Comparison of ENCODE assay signal across 17 mouse cellular contexts in the genomic region with DNA sequence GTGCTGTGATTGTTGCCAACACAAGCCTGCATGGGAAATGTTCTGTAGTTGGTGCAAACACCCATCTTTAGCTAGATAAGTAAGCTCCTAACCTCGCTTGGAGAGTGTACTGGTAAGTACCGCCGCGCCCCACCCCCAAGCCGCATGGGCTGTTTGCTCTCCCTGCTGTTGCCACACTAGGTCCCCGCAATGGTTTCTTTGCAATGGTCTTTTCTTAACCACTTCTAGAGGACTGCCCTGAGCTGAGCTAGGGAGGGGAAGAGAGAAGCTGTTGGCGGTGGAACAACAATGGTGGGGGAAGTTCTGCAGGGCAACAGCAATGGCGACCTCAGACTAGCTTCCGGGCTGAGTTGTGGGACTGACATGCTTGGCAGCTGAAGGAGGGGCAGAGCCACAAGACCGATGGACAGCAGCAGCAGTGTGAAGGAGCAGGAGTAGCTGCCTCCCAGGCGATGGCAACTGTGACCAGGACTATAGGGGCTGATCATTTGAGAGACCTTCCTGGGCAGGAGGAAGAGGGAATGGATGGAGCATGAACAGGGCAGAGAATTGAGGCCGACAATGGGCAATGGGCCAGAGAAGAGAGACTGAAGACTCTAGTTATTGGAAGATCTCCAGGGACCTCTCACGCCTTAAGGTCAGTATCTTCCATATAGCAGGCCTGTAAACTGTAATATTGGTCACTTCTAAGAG. TPM values are rescaled to one million over a fixed set of nuclear protein-coding genes. Genes with fewer than 3 reads are reported as not detected.
DNase-seq lines count a peak whose midpoint lies in the region; ATAC-seq and TF ChIP-seq lines count a peak whose summit lies in the region.
"Had no signal": no experiment of that assay in that cellular context is flagged by ENCODE, and none has a peak within 500 bp of the region (broad histone marks: within the 10 kb centered on the region; RNA-seq: fewer than 3 reads in every experiment).

Gene Fam71b, plus strand, starts transcription at position 393 of the 693 bp plus-strand sequence.

- 65% methylated on average over 13 of the region's 13 CpGs for WGBS in heart, embryonic 16.5 days
- WGBS in thymus, adult 2 months, result 22% methylated on average over 13 of the region's 13 CpGs
- 72% methylated on average over 13 of the region's 13 CpGs for WGBS in cerebellum, adult 2 months

- intact Hi-C loops in heart, postnatal 14 days (cut with DNase I), result no loop called here
- intact Hi-C loops in heart, postnatal 36 days (cut with DNase I), result no loop called here

- H3K36me3 ChIP-seq in heart, embryonic 16.5 days (ENCODE audit: control insufficient read depth, insufficient read depth), result no peaks in the 10 kb centered on the region
- H3K36me3 ChIP-seq in thymus, adult 2 months (ENCODE audit: control insufficient read depth, insufficient read depth, low read length), result no peaks in the 10 kb centered on the region
- H3K36me3 ChIP-seq: hindbrain, embryonic 10.5 days; neural tube, embryonic 12.5 days; stomach, embryonic 15.5 days had no signal

- TF ChIP-seq POLR2A in thymus, adult 2 months (IDR thresholded peaks at IDR 0.05; ENCODE audit: control insufficient read depth, extremely low read depth, insufficient read depth, low read length, poor library complexity), result 0 out of 2 replicates have a peak, but pooled peaks have one; percentile 14
- no peak for TF ChIP-seq POLR2A in cerebellum, adult 2 months (IDR thresholded peaks at IDR 0.05; ENCODE audit: borderline replicate concordance, insufficient read depth, low read length)

- TF ChIP-seq CTCF in thymus, adult 2 months (IDR thresholded peaks at IDR 0.05; ENCODE audit: borderline replicate concordance, control insufficient read depth, extremely low read depth, insufficient read depth, low read length, poor library complexity), result no peak
- TF ChIP-seq CTCF in cerebellum, adult 2 months (IDR thresholded peaks at IDR 0.05; ENCODE audit: borderline replicate concordance, insufficient read depth, low read depth, low read length), result no peak

- H3K4me3 ChIP-seq in heart, embryonic 16.5 days (ENCODE audit: low read length), result no peak within 1 kb of the TSS
- H3K4me3 ChIP-seq in thymus, adult 2 months (ENCODE audit: control insufficient read depth, insufficient read depth, low read length), result peak within 1 kb of the TSS; percentile 4
- no peak within 1 kb of the TSS for H3K4me3 ChIP-seq in cerebellum, adult 2 months (replicated peaks; ENCODE audit: insufficient read depth, low read depth, low read length)
- H3K4me3 ChIP-seq: hindbrain, embryonic 10.5 days; neural tube, embryonic 12.5 days; stomach, embryonic 15.5 days had no signal

- H3K4me1 ChIP-seq in heart, embryonic 16.5 days (ENCODE audit: control insufficient read depth, insufficient read depth, low read length), result no peaks in the 10 kb centered on the region
- peaks cover 40% of the 10 kb centered on the region for H3K4me1 ChIP-seq in thymus, adult 2 months (replicated peaks; ENCODE audit: control insufficient read depth, insufficient read depth, low read length)
- no peaks in the 10 kb centered on the region for H3K4me1 ChIP-seq in cerebellum, adult 2 months (ENCODE audit: control insufficient read depth, insufficient read depth, low read length)
- H3K4me1 ChIP-seq: neural tube, embryonic 12.5 days; stomach, embryonic 15.5 days had no signal

- H3K9ac ChIP-seq in heart, embryonic 16.5 days (ENCODE audit: low read length), result no peak within 1 kb of the TSS
- H3K9ac ChIP-seq: neural tube, embryonic 12.5 days; stomach, embryonic 15.5 days had no signal

- DNase-seq in heart, postnatal 14 days, result no peak
- peak; percentile 66 for DNase-seq in T-cell, adult 2 months (ENCODE audit: low spot score)
- peak; percentile 24 for DNase-seq in lung, postnatal 25 days (ENCODE audit: low spot score)
- DNase-seq in thymus, adult 2 months, result peak; percentile 63
- DNase-seq in gastrocnemius, postnatal 10 days, result no peak
- no peak for DNase-seq in cerebellum, adult 2 months
- no peak for DNase-seq in heart, postnatal 36 days
- DNase-seq: adrenal gland, postnatal 10 days; kidney, adult 18-20 months had no signal

- H3K4me2 ChIP-seq in heart, embryonic 16.5 days (ENCODE audit: low read depth, low read length), result peak within 1 kb of the TSS; percentile 22
- H3K4me2 ChIP-seq: neural tube, embryonic 12.5 days; stomach, embryonic 15.5 days had no signal

- H3K9me3 ChIP-seq in heart, embryonic 16.5 days (replicated peaks; ENCODE audit: control insufficient read depth, low read length), result no peaks in the 10 kb centered on the region
- H3K9me3 ChIP-seq: hindbrain, embryonic 10.5 days; neural tube, embryonic 12.5 days; stomach, embryonic 15.5 days had no signal

- H3K27me3 ChIP-seq in heart, embryonic 16.5 days (ENCODE audit: control insufficient read depth, insufficient read depth, low read length), result no peaks in the 10 kb centered on the region
- no peaks in the 10 kb centered on the region for H3K27me3 ChIP-seq in thymus, adult 2 months (ENCODE audit: control insufficient read depth, insufficient read depth, low read length)
- no peaks in the 10 kb centered on the region for H3K27me3 ChIP-seq in cerebellum, adult 2 months (ENCODE audit: control insufficient read depth, insufficient read depth, low read length)
- H3K27me3 ChIP-seq: neural tube, embryonic 12.5 days; stomach, embryonic 15.5 days had no signal

- peak within 1 kb of the TSS; percentile 41; the same call in 1 of the 2 replicates for H3K27ac ChIP-seq in heart, embryonic 16.5 days (ENCODE audit: low read length)
- peak within 1 kb of the TSS; percentile 98 for H3K27ac ChIP-seq in thymus, adult 2 months (ENCODE audit: control insufficient read depth, insufficient read depth, low read length)
- no peak within 1 kb of the TSS for H3K27ac ChIP-seq in cerebellum, adult 2 months (ENCODE audit: insufficient read depth, low read length)
- H3K27ac ChIP-seq: hindbrain, embryonic 10.5 days; neural tube, embryonic 12.5 days; stomach, embryonic 15.5 days had no signal

- 0 out of 2 replicates have a peak, but pooled peaks have one; percentile 39 for ATAC-seq in heart, embryonic 16.5 days (replicated peaks; ENCODE audit: extremely low read depth, insufficient read depth, low FRiP score)
- ATAC-seq: forebrain, embryonic 16.5 days had no signal

RNA-seq across cellular contexts. Expression of gene Fam71b, which starts in this region (rescaled TPM):
- 0.18 TPM in 1 of 2 replicates, not detected in the other for polyA plus RNA-seq in heart, embryonic 16.5 days (2015; fragmentation: Nextera tagmentation; extraction: Ambion mirVana)
- not detected for total RNA-seq in heart, postnatal 14 days (2021)
- 2.1 and 2.6 TPM in 2 replicates for polyA plus RNA-seq in thymus, adult 2 months (2012; rRNA removed)
- total RNA-seq in gastrocnemius, postnatal 10 days (2021), result not detected
- polyA plus RNA-seq in cerebellum, adult 2 months (2012; rRNA removed), result not detected in 2 replicates
- not detected for total RNA-seq in heart, postnatal 36 days (2021)
- total RNA-seq: adrenal gland, postnatal 10 days; gastrocnemius, postnatal 4 days; layer of hippocampus, adult 8-10 months; left cerebral cortex, postnatal 36 days had no signal
- polyA plus RNA-seq: forebrain, embryonic 16.5 days; hindbrain, embryonic 10.5 days; neural tube, embryonic 12.5 days; stomach, embryonic 15.5 days had no signal

Comparison
In these comparisons a context has a peak if more than half of its experiments do, and no peak if none do; other contexts are left out.
1. Peak in ATAC-seq, H3K27ac ChIP-seq and H3K4me2 ChIP-seq in heart, embryonic 16.5 days; RNA of the gene not detected or under 1 TPM.
2. DNase-seq: peak in T-cell, adult 2 months (single experiment), lung, postnatal 25 days (single experiment) and thymus, adult 2 months (single experiment); none in heart, postnatal 14 days (0 of 2), gastrocnemius, postnatal 10 days (single experiment), cerebellum, adult 2 months (0 of 2) and heart, postnatal 36 days (0 of 2).